Mouse (Mus musculus): Measurements from ENCODE around the gene Atp6v1g1.

GRCm38 (mm10) chr4:63562742-63563141, 18.2 kb downstream of the Atp6v1g1 start:
- TF ChIP-seq CTCF (IDR thresholded peaks at IDR 0.05; ENCODE audit: borderline replicate concordance, insufficient read depth, low read depth, low read length) (no peak), POLR2A (IDR thresholded peaks at IDR 0.05; ENCODE audit: borderline replicate concordance, insufficient read depth, low read length) (no peak)

Data from cerebellum, adult 2 months (tissue).